Mouse (Mus musculus) liver, postnatal 0 days (tissue): ENCODE measurements around the gene Slit3.

Experiments used
- CTCF ChIP-seq: sonication (generic); IDR thresholded peaks from 2 replicates; pipeline ENCODE4 v1.5.1; 2016; ENCODE audit warnings: antibody characterized with exemption, low read depth
- EP300 ChIP-seq: IDR thresholded peaks from 2 replicates; pipeline ENCODE4 v1.6.1; 2016; ENCODE audit warnings: antibody characterized with exemption, low read depth, mild to moderate bottlenecking

DNA sequence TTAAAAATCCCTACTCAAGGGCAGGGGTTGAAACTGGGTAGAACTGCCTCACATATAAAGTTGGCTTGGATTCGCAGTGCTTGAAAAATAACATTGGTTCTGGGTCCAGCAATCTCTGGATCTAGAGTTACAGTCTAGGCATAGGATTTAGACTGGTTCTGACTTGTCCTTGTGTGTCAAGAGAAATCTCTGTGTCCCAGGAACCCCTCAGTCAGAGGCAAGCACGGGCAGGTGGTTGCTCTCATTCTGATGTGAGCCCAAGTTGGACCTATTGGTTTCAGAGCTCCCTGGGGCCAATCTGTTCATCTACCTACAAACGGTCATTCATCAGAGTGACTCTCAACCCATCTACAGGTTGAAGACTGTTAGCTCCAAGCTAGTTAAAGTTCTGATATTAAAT is 541.9 kb downstream of the Slit3 start:
- TF ChIP-seq CTCF (no peak), EP300 (no peak)
